Mouse (Mus musculus): ENCODE measurements at regions not wholly inside any gene's neighbourhood (a gene's known extent, or its start where the extent isn't known, plus 50 kb on each side); places are given as distances from the start of the nearest gene placed in this dataset.

DNA sequence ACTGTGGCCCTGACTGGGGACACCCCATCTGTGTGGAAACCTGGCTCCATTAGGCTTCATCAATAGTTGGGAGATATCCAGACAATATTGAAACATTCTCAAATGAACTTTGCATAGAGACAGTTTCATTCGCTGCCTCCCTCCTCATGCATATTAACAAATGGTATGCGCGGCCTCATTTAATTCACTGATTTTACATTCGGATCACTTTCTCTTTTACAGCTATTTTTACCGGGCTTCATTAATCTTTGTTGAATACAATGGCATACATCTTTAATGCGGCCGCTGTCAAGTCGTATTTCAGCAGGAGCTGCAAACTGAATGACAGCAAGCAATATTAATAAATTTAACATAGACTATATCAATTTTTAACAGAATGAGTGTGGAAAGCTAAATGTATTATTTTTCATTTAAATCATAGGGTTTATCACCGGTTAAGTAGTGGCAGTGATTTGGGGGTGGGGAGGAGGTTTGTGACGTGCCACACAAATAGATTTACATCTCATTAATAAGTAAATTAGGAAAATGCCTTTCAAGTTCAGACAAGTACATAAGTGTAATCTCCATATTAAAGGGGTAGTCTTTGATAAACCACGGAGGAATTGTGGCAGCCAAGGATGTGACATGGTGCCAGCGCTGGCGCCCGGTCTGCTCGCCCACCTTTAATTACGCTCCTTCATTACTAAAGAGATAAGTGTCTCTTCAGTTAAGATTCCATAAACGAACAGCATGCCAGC is 480.4 kb upstream of the Mki67 start:
- H3K27me3 ChIP-seq, result no peaks in the 10 kb centered on the region
- no peak overlapping the region for H3K4me2 ChIP-seq
- no peak overlapping the region for H3K9ac ChIP-seq
- 75% methylated on average over 17 of the region's 17 CpGs for WGBS (ENCODE audit: insufficient replicate concordance)
- H3K27ac ChIP-seq (replicated peaks), result no peak overlapping the region
- H3K36me3 ChIP-seq (replicated peaks), result no peaks in the 10 kb centered on the region
- no peak for ATAC-seq (ENCODE audit: insufficient read depth)
- H3K4me1 ChIP-seq (replicated peaks), result no peaks in the 10 kb centered on the region
- no peak overlapping the region for H3K4me3 ChIP-seq (replicated peaks)
- no peaks in the 10 kb centered on the region for H3K9me3 ChIP-seq (replicated peaks)

DNA sequence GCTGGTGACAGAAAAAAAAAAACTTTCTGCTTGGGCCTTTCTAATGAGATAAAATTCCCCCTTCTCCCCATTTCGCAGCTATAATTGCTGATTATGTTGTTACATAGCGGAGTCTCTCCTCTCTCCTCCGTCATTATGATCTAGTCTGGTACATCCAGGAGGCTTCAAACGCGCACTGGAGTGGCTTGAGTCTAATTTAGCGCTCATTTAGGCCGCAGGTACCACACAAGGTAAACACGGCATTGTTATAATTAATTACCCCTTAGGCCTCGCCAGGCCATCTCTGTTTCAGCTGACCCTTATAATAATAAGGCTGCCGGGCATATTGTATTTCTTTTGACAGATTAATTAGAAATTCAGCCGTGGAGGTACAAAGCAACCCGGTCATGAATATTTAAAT is 492.7 kb upstream of the Mki67 start:
- Histone ChIP-seq H3K36me3 (replicated peaks) (no peaks in the 10 kb centered on the region), H3K9me3 (replicated peaks) (no peaks in the 10 kb centered on the region), H3K4me3 (replicated peaks) (no peak overlapping the region), H3K4me1 (replicated peaks) (no peaks in the 10 kb centered on the region), H3K27ac (replicated peaks) (no peak overlapping the region), H3K9ac (no peak overlapping the region), H3K27me3 (no peaks in the 10 kb centered on the region), H3K4me2 (no peak overlapping the region)
- ATAC-seq (ENCODE audit: insufficient read depth), result no peak
- WGBS (ENCODE audit: insufficient replicate concordance), result 80% methylated on average over 12 of the region's 12 CpGs

DNA sequence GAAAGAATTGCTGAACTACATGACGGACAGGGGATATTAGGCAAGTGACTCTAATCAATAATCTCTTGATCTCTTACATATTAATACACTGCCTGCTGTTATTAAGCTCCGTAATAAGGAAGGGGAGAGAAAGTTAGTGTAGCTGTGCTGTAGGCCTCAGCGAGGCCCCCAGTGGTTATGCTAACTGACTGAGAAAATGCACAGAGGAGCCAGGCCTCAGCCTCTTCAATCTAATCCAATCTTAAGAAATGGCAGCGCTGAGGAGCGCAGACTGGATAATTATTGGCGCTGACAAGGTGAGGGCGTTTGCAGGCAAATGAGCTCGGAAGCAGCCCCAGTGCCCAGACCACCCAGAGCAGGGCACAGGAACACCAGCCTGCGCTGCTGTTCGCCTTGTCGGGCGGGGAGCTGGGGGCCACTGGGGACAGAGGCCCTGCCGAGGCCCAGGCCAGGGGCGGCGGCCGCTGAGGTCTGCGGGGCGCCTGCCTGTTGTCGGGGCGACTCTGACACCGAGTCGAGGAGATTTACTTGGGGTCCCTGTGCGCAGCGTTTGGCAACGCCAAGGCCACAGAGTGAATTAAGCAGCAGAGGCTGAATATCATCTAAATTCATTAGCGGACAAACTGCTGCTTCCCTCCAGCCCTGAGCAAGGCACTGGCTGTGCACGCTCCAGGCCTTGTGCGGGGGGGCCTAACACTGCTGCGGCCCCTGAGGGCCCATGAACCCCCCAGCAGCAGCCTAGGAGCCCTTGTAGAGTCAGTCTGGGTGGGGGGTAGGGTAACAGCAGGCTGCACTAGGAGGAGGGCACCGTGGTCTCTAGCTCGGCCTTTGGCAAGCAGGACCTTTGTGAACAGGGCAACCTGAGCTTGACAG is 493.4 kb upstream of the Mki67 start:
- H3K9ac ChIP-seq, result no peak overlapping the region
- no peak for ATAC-seq (ENCODE audit: insufficient read depth)
- WGBS (ENCODE audit: insufficient replicate concordance), result 51% methylated on average over 31 of the region's 31 CpGs

DNA sequence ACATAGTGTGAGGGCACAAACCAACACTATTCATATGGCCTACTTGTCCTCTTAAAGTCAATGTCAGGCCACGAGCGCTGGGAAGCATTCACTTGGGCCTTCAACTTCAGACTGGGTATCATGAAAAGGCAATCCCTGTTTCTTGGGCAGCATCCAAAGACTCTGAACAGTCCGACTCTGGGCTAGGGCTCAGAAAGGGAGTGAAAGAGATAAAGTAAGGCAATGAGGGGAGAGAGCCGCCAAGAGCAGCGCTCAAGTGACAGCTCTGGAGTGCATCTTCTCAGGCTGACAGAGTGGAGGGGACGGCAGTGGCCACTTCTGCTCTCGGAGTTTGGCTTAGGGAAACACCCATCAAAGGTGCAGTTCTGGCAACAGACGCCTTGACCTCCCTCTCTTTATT is 496.3 kb upstream of the Mki67 start:
- ATAC-seq (ENCODE audit: insufficient read depth), result no peak
- H3K27me3 ChIP-seq, result no peaks in the 10 kb centered on the region
- no peak overlapping the region for H3K27ac ChIP-seq (replicated peaks)
- H3K36me3 ChIP-seq (replicated peaks), result no peaks in the 10 kb centered on the region
- no peaks in the 10 kb centered on the region for H3K9me3 ChIP-seq (replicated peaks)
- no peaks in the 10 kb centered on the region for H3K4me1 ChIP-seq (replicated peaks)
- WGBS (ENCODE audit: insufficient replicate concordance), result 56% methylated on average over 8 of the region's 8 CpGs
- no peak overlapping the region for H3K4me2 ChIP-seq
- no peak overlapping the region for H3K9ac ChIP-seq
- H3K4me3 ChIP-seq (replicated peaks), result no peak overlapping the region

More for the DNA sequence above, 493.4 kb upstream of the Mki67 start:
- Histone ChIP-seq H3K4me1 (replicated peaks) (no peaks in the 10 kb centered on the region), H3K27me3 (no peaks in the 10 kb centered on the region), H3K36me3 (replicated peaks) (no peaks in the 10 kb centered on the region), H3K4me3 (replicated peaks) (no peak overlapping the region), H3K4me2 (no peak overlapping the region), H3K9me3 (replicated peaks) (no peaks in the 10 kb centered on the region), H3K27ac (replicated peaks) (no peak overlapping the region)

DNA sequence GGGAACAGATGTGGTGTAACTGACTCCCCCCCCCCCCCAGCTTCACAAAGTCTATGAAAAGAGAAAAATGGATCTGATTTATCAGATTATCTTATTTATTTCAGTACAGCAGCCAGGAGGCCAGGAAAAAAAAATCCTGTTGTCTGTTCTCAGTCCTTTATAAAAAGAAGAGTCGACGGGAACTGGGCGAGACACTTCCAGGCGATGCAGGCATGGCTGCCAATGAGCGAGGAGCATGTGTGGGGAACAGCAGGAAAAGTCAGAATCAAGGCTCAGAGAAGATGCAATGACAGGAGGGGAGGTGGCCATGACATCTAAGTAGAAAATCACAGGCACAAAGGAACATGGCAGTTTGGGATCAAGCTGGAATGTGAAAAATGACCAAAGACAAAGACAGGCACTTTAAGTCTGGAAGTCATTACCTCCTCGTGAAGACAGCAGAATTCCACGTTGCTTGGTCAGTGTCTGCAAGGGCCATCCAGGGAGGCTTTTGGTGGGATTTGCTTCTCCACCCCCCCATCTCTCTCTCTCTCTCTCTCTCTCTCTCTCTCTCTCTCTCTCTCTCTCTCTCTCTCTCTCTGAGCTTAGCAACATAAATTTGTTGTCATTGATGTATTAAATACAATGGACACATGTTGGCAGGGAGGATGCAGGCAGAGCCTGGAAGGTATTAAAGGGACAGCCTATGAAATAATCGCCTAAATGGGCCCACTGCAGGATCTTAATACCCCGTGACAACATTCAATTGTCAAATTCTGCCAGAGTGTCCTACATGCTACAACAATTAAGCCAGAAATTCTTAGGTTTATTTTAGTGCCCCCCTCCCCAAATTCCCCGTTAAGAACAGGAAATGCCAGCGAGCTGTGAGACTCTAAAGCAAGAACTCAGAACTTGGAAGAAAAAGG is 497.1 kb upstream of the Mki67 start:
- Histone ChIP-seq H3K27me3 (no peaks in the 10 kb centered on the region), H3K27ac (replicated peaks) (no peak overlapping the region), H3K9me3 (replicated peaks) (no peaks in the 10 kb centered on the region), H3K4me1 (replicated peaks) (no peaks in the 10 kb centered on the region), H3K9ac (no peak overlapping the region), H3K4me3 (replicated peaks) (no peak overlapping the region), H3K4me2 (no peak overlapping the region), H3K36me3 (replicated peaks) (no peaks in the 10 kb centered on the region)
- ATAC-seq (ENCODE audit: insufficient read depth), result no peak
- WGBS (ENCODE audit: insufficient replicate concordance), result 51% methylated on average over 11 of the region's 11 CpGs

DNA sequence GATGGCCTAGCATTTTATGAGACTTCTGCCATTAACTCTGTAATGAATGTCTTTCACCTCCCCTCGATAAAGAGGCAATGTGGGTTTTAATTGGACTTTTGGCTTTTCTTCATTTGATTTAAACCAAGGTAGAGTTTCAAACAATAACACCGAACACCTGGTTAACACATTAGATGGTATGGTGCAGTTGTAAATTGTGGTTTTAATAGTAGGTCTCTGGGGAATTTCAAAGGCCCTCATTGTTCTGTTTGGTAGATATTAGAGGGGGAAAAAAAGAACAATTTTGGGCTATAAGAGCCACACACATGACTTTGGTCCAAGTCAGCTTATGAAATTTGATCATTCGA is 497.8 kb upstream of the Mki67 start:
- no peak for ATAC-seq (ENCODE audit: insufficient read depth)
- Histone ChIP-seq H3K27me3 (no peaks in the 10 kb centered on the region), H3K4me3 (replicated peaks) (no peak overlapping the region), H3K36me3 (replicated peaks) (no peaks in the 10 kb centered on the region), H3K9ac (no peak overlapping the region), H3K9me3 (replicated peaks) (no peaks in the 10 kb centered on the region), H3K27ac (replicated peaks) (no peak overlapping the region), H3K4me1 (replicated peaks) (no peaks in the 10 kb centered on the region), H3K4me2 (no peak overlapping the region)
- WGBS (ENCODE audit: insufficient replicate concordance), result 45% methylated on average over 3 of the region's 3 CpGs

DNA sequence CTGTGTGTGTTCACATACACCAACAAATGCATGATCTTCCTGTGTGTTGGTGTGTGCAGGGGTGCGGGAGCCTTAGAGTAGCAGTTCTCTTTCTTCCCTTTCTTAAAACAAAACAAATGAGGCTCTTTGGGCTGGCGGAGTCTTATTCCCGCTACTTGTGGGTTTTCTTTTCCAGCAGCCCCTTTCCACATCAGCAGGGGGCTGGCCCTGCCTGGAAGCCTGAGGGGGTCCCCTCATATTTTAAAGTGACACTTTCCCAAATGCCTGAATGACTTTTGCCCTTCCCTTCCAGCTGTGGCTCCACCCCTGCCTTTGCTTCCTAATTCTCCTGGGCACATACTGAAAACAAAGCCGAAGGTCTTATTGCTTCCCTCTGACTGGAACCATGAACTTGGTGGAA is 498.3 kb upstream of the Mki67 start:
- H3K9me3 ChIP-seq (replicated peaks), result no peaks in the 10 kb centered on the region
- H3K4me1 ChIP-seq (replicated peaks), result no peaks in the 10 kb centered on the region
- no peak overlapping the region for H3K9ac ChIP-seq
- no peak overlapping the region for H3K4me3 ChIP-seq (replicated peaks)
- H3K27ac ChIP-seq (replicated peaks), result no peak overlapping the region
- no peak for ATAC-seq (ENCODE audit: insufficient read depth)
- H3K36me3 ChIP-seq (replicated peaks), result no peaks in the 10 kb centered on the region
- 62% methylated on average over 4 of the region's 4 CpGs for WGBS (ENCODE audit: insufficient replicate concordance)
- no peaks in the 10 kb centered on the region for H3K27me3 ChIP-seq
- H3K4me2 ChIP-seq, result no peak overlapping the region

DNA sequence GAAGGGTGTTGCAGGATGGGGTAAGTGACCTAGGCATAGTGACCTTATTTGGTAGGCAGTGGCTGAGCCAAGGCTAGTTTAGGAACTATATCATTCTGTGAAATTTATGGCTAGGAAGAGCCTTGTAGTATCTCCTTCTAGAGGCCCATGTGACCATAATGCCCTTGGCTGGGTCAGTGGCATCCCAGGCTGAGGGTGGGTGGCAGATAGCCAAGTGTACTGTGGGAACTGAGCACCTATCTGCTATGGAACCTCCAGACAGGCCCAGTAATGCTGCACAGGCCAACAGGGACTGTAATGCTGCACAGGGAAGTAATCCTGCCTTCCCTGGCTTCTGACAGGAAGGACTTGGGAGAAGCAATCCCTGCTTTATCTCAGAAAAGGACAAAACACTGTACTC is 500.6 kb upstream of the Mki67 start:
- H3K9me3 ChIP-seq (replicated peaks), result no peaks in the 10 kb centered on the region
- no peak overlapping the region for H3K4me2 ChIP-seq
- no peak overlapping the region for H3K9ac ChIP-seq
- no peaks in the 10 kb centered on the region for H3K36me3 ChIP-seq (replicated peaks)
- H3K4me3 ChIP-seq (replicated peaks), result no peak overlapping the region
- no peaks in the 10 kb centered on the region for H3K4me1 ChIP-seq (replicated peaks)
- H3K27ac ChIP-seq (replicated peaks), result no peak overlapping the region
- no peak for ATAC-seq (ENCODE audit: insufficient read depth)
- H3K27me3 ChIP-seq, result no peaks in the 10 kb centered on the region

DNA sequence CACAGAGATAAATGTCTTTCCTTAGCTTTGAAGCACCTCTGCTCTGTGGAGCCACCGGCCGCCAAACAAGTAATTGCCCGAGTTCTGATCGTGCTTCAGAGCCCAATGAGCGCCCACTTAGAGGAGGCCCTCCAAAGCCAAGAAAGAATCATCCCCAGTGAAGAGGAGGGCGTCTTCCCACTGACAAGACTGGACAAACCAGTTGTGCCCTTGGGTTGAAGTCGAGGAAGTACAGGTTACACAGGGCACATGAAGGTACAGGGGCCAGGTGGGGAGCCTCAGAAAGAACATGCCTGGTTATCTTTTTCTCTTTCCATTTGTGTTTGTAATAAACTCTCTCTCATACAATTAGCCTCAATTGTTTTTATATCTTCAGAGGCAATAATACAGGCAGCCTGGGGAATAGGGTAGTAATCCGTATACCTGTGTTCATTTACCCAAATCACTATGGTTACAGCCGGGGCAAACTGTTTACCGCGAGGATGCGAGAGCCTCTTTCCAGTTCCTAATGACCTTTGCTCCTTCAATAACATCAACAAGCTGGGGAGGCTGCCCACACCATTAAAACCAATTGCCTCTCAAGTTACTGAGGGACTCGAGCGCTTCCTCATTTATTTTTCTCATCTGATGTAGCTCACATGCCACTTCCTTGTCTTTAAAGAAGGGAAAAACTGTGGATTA is 503.5 kb upstream of the Mki67 start:
- no peaks in the 10 kb centered on the region for H3K36me3 ChIP-seq (replicated peaks)
- no peak for ATAC-seq (ENCODE audit: insufficient read depth)
- no peak overlapping the region for H3K9ac ChIP-seq
- no peak overlapping the region for H3K4me2 ChIP-seq
- H3K27me3 ChIP-seq, result no peaks in the 10 kb centered on the region
- H3K4me1 ChIP-seq (replicated peaks), result no peaks in the 10 kb centered on the region
- 31% methylated on average over 14 of the region's 14 CpGs for WGBS (ENCODE audit: insufficient replicate concordance)
- no peak overlapping the region for H3K27ac ChIP-seq (replicated peaks)
- no peak overlapping the region for H3K4me3 ChIP-seq (replicated peaks)
- no peaks in the 10 kb centered on the region for H3K9me3 ChIP-seq (replicated peaks)

DNA sequence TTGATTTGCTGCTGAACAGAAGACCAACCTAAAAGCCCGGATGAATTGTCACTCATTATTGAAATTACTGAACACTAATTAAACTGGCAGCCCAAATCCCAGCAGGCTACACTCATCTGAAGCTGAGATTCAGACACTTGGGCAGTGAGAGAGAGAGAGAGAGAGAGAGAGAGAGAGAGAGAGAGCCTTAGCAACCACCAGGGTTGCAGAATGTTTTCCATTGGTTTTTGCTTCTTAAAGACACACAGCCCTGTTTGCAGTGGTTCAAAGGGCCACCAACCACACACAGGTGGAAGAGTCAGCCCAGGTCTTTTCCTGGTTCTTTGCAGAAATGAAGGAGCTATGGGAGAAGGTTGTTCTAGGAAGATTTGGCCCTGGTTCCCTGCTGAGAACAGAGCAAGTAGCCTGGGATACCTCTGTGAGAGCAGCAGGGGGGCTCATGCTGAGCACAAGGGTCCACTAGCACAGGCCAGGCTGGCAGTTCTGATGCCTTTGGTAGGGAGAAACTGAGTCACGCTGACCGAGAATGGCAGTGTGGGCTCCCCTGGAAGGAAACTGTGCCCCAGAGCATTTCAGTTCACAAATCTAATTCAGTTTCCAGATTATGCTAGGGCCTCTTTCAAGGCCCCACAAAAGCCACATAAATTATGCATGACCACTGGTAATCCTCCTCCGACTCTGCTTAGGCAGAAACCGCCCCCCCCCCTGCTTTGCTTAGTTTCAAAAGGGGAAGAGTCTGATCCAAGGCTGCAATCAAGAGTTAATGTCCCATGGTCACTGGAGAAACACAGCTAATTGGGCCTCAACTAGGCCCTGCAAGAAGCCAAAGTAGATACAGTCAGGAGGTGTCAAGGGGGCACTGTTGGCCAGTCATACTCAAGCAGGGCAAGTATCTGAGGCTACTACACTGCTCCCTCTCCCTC is 504.3 kb upstream of the Mki67 start:
- no peak for ATAC-seq (ENCODE audit: insufficient read depth)
- 38% methylated on average over 5 of the region's 5 CpGs for WGBS (ENCODE audit: insufficient replicate concordance)
- H3K4me2 ChIP-seq, result no peak overlapping the region

More for the DNA sequence above, 504.3 kb upstream of the Mki67 start:
- H3K27ac ChIP-seq (replicated peaks), result no peak overlapping the region
- H3K9me3 ChIP-seq (replicated peaks), result no peaks in the 10 kb centered on the region
- no peaks in the 10 kb centered on the region for H3K27me3 ChIP-seq
- H3K4me1 ChIP-seq (replicated peaks), result no peaks in the 10 kb centered on the region
- no peak overlapping the region for H3K9ac ChIP-seq
- no peak overlapping the region for H3K4me3 ChIP-seq (replicated peaks)
- no peaks in the 10 kb centered on the region for H3K36me3 ChIP-seq (replicated peaks)

All from liver, embryonic 15.5 days (tissue).